Mouse (Mus musculus): Measurements from ENCODE around the gene Krt6b. TPM values are rescaled to one million over a fixed set of nuclear protein-coding genes. Genes with fewer than 3 reads are reported as not detected.
A peak's percentile ranks its signal among the peaks of the same experiment; 100 is the strongest.

The Krt6b gene
- total and polyA plus RNA-seq, 3 experiments, result not detected

GRCm38 (mm10) chr15:101704066-101704465 is 24.0 kb upstream of the Krt6b start:
- no peaks in the 10 kb centered on the region for H3K79me2 ChIP-seq (replicated peaks; ENCODE audit: control insufficient read depth, extremely low read depth, insufficient read depth, poor library complexity, severe bottlenecking)
- H3K4me3 ChIP-seq (replicated peaks in 1 of 3; ENCODE audit: low read depth in 2 of 3, low read length in 2 of 3, poor library complexity in 1 of 3), result no peak overlapping the region
- H3K36me3 ChIP-seq (replicated peaks in 1 of 2; ENCODE audit: control insufficient read depth in 1 of 2, insufficient read depth in 1 of 2, low read length in 1 of 2), result no peaks in the 10 kb centered on the region
- TF ChIP-seq MAX (IDR thresholded peaks at IDR 0.05; ENCODE audit: low read length), result no peak
- TF ChIP-seq TCF12 (IDR thresholded peaks at IDR 0.05; ENCODE audit: low read depth, low read length), result no peak
- TF ChIP-seq USF2 (conservative IDR thresholded peaks at IDR 0.05; ENCODE audit: low read depth, low read length), result no peak
- no peak for TF ChIP-seq E2F4 (IDR thresholded peaks at IDR 0.05; ENCODE audit: insufficient replicate concordance, low read depth, low read length)
- TF ChIP-seq MEF2A (IDR thresholded peaks at IDR 0.05; ENCODE audit: borderline replicate concordance, low read depth, low read length), result no peak
- peak; percentile 24 to 90; a peak in 3 of 4 replicates for TF ChIP-seq CTCF (conservative IDR thresholded peaks at IDR 0.05 in 1 of 2, IDR thresholded peaks at IDR 0.05 in 1 of 2; ENCODE audit: low read depth in 2 of 2, low read length in 2 of 2)
- no peak for TF ChIP-seq BHLHE40 (IDR thresholded peaks at IDR 0.05; ENCODE audit: low read depth, low read length)
- TF ChIP-seq ZKSCAN1 (IDR thresholded peaks at IDR 0.05; ENCODE audit: borderline replicate concordance, low read depth, low read length), result no peak
- no peak for TF ChIP-seq EP300 (IDR thresholded peaks at IDR 0.05; ENCODE audit: low read length)
- TF ChIP-seq NRF1 (IDR thresholded peaks at IDR 0.05; ENCODE audit: low read depth, low read length), result no peak
- TF ChIP-seq RAD21 (IDR thresholded peaks at IDR 0.05; ENCODE audit: low read depth, low read length), result peak; percentile 56
- TF ChIP-seq TBP (conservative IDR thresholded peaks at IDR 0.05; ENCODE audit: low read depth, low read length), result no peak
- TF ChIP-seq SMC3 (IDR thresholded peaks at IDR 0.05; ENCODE audit: low read depth, low read length), result peak; percentile 68
- TF ChIP-seq CHD1 (IDR thresholded peaks at IDR 0.05; ENCODE audit: low read depth, low read length), result no peak
- no peak for TF ChIP-seq MAZ (IDR thresholded peaks at IDR 0.05; ENCODE audit: low read depth, low read length)
- TF ChIP-seq USF1 (IDR thresholded peaks at IDR 0.05; ENCODE audit: low read depth, low read length), result no peak
- TF ChIP-seq ELF1 (IDR thresholded peaks at IDR 0.05; ENCODE audit: low read depth, low read length), result no peak
- TF ChIP-seq ZMIZ1 (IDR thresholded peaks at IDR 0.05; ENCODE audit: low read depth, low read length), result no peak
- TF ChIP-seq KAT2A (IDR thresholded peaks at IDR 0.05; ENCODE audit: insufficient replicate concordance, low read length), result no peak
- no peak for TF ChIP-seq POLR2AphosphoS2 (IDR thresholded peaks at IDR 0.05; ENCODE audit: low read depth, low read length)
- no peak for TF ChIP-seq MYC (IDR thresholded peaks at IDR 0.05; ENCODE audit: low read depth, low read length)
- TF ChIP-seq ETS1 (conservative IDR thresholded peaks at IDR 0.05; ENCODE audit: low read depth, low read length), result no peak
- TF ChIP-seq IRF4 (IDR thresholded peaks at IDR 0.05; ENCODE audit: low read depth, low read length), result no peak
- dilution Hi-C loops (cut with MboI; ENCODE audit: extremely low pct_ligation_motif_present, extremely low pct_unique_long_range_greater_than_20kb, low sequenced_read_pairs) (no loop called here), in situ Hi-C loops (cut with MboI; ENCODE audit: low pct_ligation_motif_present, low pct_unique_long_range_greater_than_20kb, low sequenced_read_pairs) (no loop called here)
- no peak overlapping the region for H3K9ac ChIP-seq (ENCODE audit: insufficient read depth, low read depth)
- DNase-seq (ENCODE audit: extremely low read depth), result peak; percentile 45
- peaks cover 95% of the 10 kb centered on the region for H3K27me3 ChIP-seq (replicated peaks)
- H3K4me2 ChIP-seq (ENCODE audit: insufficient read depth, low read depth, poor library complexity, severe bottlenecking), result no peak overlapping the region
- H3K4me1 ChIP-seq (ENCODE audit: control insufficient read depth in 1 of 2, insufficient read depth in 2 of 2), result 0 out of 4 replicates have a peak, but pooled peaks cover 0 to 4% of the 10 kb centered on the region in 2 experiments
- no peak overlapping the region for H3K27ac ChIP-seq (ENCODE audit: insufficient read depth, low read depth)
- H3K9me3 ChIP-seq (replicated peaks; ENCODE audit: low read length), result no peaks in the 10 kb centered on the region
